13 mouse cellular contexts compared by ENCODE assay signal in the genomic region with DNA sequence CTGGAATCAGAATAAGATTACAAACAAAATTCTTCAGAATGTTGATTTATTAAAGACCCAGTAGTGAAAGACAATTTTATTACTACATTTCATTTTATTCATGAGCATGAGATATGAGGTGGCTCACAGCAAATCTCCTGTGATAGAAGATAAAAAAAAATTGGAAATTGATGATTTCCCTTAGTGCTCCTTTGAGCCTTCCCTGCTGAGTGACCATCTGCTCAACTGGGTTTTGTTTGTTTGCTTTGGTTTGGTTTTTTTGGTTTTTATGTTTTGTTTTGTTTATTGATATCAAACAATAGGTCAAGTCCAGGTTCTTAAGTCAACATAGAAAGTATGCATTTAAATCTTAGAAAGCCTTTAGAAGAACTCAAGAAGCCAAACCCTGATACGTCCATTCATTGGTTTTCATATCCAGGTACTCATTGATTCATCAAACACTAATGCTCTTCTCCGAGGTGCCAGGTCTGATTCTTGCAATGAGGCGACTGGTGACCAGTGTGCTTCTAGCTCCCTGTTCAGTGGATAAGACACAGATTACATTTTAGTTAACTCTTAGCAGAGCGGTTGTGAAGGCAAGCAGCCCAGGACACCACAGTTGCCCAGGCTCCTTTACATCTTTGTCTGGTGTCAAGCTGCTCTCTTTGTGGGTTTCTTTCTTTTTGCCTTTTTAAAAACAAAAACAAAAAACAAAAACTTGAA. TPM values are rescaled to one million over a fixed set of nuclear protein-coding genes. Genes with fewer than 3 reads are reported as not detected.
"Had no signal": no experiment of that assay in that cellular context is flagged by ENCODE, and none has a peak within 500 bp of the region (broad histone marks: within the 10 kb centered on the region; RNA-seq: fewer than 3 reads in every experiment).

No protein-coding gene starts in this region.

- DNase-seq: kidney, postnatal 14 days; layer of hippocampus, adult 9-11 months; layer of hippocampus, postnatal 36 days; liver; liver, embryonic 13.5 days; liver, postnatal 0 days; right cerebral cortex, postnatal 14 days; thymus, postnatal 36 days had no signal

- H3K4me3 ChIP-seq: kidney, embryonic 15.5 days; limb, embryonic 12.5 days; liver, embryonic 13.5 days; midbrain, embryonic 12.5 days had no signal

- H3K9ac ChIP-seq: kidney, embryonic 15.5 days; limb, embryonic 12.5 days; liver, embryonic 13.5 days; liver, postnatal 0 days; midbrain, embryonic 12.5 days had no signal

- H3K4me2 ChIP-seq: kidney, embryonic 15.5 days; limb, embryonic 12.5 days; liver, embryonic 13.5 days; midbrain, embryonic 12.5 days had no signal

- H3K27me3 ChIP-seq: midbrain, embryonic 12.5 days had no signal

- H3K27ac ChIP-seq: kidney, embryonic 15.5 days; limb, embryonic 12.5 days; liver, embryonic 13.5 days; midbrain, embryonic 12.5 days had no signal

- H3K9me3 ChIP-seq: kidney, embryonic 15.5 days; limb, embryonic 12.5 days; liver, embryonic 13.5 days; midbrain, embryonic 12.5 days had no signal

- H3K36me3 ChIP-seq: kidney, embryonic 15.5 days; limb, embryonic 12.5 days; liver, embryonic 13.5 days had no signal

- ATAC-seq: liver, postnatal 0 days; midbrain, embryonic 16.5 days had no signal

RNA-seq across cellular contexts. Expression of a gene that starts 3.6 kb away (rescaled TPM):
- total RNA-seq: megakaryocyte-erythroid progenitor cell, adult 5-6 weeks had no signal
- polyA plus RNA-seq: liver, postnatal 0 days had no signal
